Mouse (Mus musculus) 3134 (cell line): ENCODE data around the gene Echdc3.

Source experiments
- DNase-seq: peaks from one replicate; pipeline ENCODE4 v3.0.0-alpha.2; 2011; ENCODE audit warnings: low spot score; ENCODE audit not compliant: insufficient read length; ENCODE audit errors: extremely low read depth

The Echdc3 gene

DNA sequence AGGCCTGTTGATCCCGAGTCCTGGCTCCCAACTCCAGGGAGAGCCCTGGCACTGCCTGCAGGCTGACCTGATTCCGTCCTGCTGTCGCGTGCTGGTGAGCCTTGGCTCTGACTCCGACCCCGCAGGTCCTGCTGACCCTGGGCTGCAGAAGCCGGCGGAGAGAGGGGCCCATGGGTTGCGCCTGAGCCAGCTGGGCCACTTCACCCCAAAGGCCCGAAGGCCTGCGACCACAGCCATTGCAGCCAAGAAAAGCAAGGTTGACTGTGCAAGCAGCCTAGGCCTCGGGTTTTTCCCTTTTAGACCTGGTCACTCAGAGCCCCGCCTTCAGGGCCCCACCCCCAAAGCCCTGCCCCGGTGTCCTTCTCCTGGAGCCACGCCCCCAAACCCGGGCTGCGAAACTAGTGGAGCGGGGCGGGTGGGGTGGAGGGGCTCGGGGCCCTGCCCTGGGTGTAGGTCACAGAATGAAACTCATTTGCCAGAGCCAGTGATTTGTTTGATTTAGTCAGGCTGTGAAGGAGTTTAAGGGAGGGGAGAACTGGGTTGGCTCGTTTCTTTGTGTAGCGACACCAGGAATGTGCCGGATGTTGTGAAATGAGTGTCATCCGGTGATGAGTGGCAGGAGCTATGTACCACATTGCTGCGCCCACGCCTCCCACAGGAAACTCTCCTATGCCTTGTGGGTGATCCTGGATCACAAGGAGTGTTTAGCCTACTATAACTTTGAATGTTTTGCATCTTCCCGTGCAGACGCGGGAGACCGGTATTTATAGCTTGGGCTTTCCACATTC lies at the start of gene Echdc3:
TSS of gene Echdc3 (minus strand) at position 310 of the 788 bp plus-strand sequence.
- DNase-seq, result peak; percentile 94

DNA sequence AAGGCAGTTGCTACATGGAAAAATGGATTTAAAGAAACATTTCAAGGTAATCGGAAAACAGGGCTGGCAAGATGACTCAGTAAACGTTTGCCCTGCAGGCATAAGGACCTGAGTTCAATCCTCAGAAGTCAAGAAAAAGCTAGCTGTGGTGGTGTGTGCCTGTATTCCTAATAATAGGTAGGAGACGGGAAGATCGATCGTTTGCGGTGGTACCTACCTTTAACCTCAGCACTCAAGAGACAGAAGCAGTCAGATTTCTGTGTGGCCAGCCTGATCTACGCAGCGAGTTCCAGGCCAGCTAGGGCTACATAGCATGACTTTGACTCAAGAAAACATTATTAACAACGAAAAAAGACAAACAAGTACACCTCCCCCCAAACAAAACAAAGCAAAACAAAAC lies 48.9 kb upstream of the Echdc3 start:
- DNase-seq, result no peak

GRCm38 (mm10) chr2:6261201-6261672 lies 48.4 kb upstream of the Echdc3 start:
- no peak for DNase-seq

DNA sequence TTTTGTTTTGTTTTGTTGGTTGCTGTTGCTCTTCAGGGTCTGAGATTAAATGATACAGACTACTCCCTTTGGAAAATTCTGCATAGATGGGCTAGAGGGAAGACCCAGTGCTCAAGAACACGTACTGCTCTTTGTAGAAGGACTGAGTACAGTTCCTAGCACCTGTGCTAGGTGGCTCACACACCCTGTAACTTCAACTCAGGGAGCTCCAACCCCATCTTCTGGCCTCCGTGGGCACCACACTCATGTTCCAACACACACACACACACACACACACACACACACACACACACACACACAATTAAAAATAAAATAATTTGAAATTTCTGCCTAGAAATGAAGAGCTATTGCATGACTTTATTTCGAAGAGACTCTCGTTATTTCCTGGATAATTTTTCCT lies 47.8 kb upstream of the Echdc3 start:
- DNase-seq, result no peak

GRCm38 (mm10) chr2:6259182-6259581 lies 46.3 kb upstream of the Echdc3 start:
- no peak for DNase-seq

- DNase-seq, result no peak
These were observed 45.2 kb upstream of the Echdc3 start for GRCm38 (mm10) chr2:6258026-6258425.

DNA sequence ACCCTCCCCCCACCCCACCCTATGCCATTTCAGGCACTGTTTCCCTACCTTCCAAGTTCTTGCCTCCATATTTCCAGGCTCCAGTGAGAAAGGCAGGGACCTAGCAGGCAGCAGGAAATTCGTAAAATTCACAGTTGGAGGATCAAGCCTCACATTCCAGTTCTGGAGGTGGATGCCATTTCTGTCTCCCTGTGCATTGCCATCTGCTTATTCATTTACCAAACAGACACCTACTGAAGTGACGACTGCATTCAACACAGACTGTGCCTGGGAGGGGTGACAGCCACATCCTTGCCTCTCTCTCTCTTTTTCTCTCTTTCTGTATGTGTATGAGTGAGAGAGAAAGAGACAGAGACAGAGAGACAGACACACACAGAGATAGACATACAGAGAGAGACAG lies 44.3 kb upstream of the Echdc3 start:
- DNase-seq, result no peak

DNA sequence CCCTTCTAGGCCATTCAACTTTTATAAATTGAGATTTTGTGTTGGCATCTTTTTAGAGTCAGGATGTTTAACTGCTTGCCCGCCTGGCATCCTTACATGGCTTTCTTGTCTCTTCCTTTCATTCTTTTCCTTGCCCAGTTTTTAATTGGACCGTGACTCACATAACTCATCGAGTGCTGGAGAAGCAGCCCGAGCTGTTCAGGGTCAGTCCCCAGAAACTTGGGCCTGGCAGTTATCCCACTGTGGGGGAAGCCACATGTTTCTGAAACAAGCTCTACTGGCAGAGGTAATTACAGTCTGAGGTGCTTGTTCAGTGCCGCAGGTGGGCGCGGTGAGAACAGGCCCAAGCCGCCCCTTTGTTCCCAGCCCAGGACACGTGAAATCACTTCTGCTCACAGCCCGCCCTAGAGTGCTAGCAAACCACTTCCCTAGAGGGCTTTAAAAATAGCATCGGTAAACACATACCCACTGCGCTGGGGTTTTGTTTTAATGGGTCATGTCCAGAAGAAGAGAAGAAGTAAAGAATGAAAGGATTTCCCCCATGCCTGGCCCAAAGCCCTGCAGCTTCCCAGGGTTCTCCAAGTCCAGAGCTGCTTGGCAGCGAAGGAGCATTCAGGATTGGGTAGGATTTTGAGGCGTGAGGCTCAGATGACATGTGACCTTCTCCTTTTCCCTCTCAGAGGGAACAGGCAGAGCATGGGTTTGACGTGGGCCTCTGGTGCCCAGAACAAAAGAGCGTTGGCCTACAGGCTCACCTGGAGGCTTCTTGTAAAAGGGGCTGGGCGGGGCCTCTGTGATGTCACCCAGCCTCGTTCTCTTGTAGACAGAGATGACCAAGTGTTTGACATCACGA lies 43.4 kb upstream of the Echdc3 start:
- peak; percentile 79 for DNase-seq

DNA sequence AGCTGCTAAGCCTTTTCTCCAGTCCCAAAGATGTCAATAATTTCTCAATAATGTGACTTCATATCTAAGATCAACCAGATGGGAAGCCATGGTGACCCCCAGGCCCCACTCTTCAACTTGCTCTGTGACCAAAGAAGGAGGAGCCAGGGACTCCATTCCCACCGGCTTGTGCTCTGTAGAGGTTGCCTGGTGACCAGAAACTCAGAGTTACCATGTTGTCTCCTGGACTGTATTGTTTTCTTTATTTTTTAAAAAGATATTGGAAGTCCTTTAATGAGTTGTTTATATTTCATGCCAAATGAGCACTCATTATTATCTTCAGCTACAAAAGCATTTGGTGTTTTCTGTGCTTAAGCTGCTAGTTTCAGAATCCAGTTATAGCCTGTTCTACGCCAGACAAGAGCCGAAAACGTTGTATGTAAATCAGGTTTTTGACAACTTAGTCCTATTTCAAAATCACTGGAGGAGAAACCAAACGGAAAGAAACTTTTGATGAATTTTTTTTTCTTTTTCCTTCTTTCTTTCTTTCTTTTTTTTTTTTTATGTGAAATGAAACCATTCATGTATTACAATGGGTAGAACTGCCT lies 42.7 kb upstream of the Echdc3 start:
- no peak for DNase-seq

- no peak for DNase-seq
These were observed 39.7 kb upstream of the Echdc3 start for GRCm38 (mm10) chr2:6252491-6252890.

- no peak for DNase-seq
These were observed 38.3 kb upstream of the Echdc3 start for GRCm38 (mm10) chr2:6251076-6251496.

DNA sequence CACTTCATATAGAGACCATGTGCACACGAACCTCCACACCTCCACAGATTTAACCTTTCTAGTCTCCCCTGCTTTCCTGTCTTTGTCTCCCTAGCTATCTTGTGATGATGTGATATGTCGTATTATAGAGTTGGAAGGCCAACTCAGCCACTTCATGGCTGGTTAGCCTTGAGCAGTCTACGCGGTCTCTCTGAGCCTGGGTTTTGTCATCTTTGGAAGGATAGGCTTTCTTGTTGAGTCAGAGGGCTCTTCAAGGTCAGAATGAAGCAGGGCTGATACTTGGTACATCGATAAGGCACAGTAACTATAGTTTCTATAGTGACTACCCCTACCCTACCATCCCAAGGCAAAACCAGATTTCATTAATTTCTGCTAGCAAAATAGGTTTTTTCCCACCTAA lies 28.6 kb upstream of the Echdc3 start:
- no peak for DNase-seq

GRCm38 (mm10) chr2:6240072-6240471 lies 27.2 kb upstream of the Echdc3 start:
- no peak for DNase-seq

- no peak for DNase-seq
These were observed 26.5 kb upstream of the Echdc3 start for GRCm38 (mm10) chr2:6239333-6239732.

DNA sequence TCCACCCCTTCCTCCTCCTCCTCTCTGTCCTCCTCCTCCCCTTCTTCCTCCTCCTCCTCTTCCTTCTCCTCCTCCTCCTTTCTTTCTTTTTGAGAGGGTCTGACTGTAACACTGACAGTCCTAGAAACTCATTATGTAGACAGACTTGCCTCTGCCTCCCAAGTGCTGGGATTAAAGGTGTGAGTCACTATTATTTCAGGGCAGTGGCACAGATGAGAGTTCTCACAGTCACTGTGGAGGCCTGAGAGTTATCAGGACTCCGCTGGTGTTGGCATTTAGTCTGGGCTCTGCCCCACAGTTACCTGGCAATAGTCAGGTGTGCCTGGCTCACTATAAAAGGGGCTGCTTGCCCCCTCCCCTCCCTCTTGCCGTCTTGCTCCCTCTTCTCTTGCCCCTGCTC lies 25.8 kb upstream of the Echdc3 start:
- peak; percentile 15 for DNase-seq

DNA sequence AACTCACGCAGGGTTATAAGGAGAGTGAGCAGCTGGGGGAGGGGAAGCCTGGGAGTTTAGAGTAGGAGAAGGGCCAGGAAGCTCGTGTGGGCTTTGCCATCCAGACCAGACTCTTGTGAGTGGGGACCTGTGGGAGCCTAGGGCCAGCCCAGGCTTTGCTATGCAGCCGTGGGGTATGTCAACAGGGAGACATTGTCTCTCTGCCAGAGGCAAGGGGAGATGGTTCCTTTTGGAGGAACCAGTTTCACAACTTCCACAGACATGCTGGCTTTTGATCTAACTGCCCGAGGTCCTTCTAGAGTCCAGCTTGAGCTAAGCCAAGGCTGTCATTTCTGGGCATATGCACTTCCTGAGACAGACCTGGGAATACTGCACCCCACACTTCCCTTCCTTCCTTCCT lies 25.4 kb upstream of the Echdc3 start:
- no peak for DNase-seq

GRCm38 (mm10) chr2:6233353-6233752 lies 20.5 kb upstream of the Echdc3 start:
- DNase-seq, result no peak

- DNase-seq, result no peak
These were observed 19.9 kb upstream of the Echdc3 start for GRCm38 (mm10) chr2:6232755-6233154.

- DNase-seq, result no peak
These were observed 18.0 kb upstream of the Echdc3 start for GRCm38 (mm10) chr2:6230865-6231264.

DNA sequence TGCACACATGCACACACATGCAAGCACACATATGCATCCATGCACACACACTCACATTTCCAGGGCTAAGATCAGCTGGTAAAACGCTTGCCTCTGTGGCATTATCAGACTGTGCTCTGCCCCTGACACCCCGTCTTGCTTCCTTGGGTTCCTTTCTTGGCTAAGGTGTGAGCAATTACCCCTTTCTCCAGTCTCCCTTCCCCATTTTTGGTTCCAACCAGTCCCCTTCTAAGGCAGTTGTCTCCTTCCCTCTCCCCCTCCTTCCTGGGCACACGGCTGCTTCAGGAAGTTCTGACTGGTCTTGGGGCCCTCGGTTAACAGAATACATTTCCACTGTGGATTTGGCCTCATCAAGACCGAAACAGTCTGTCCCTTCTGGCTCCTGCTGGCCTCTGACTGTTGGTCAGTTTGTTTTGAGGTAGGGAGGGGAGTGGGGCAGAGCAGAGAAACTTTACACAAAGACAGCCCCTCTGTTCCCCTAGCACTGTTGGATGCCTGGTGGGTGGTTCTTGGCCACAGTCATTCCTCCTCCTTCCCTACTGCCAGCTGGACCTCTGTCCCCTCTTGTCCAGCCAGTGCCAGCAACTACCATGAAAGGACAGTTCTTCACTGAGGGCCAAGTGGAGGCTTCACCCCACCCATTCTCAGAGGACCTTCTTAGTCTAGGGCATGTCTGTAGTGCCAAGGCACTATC lies 16.9 kb upstream of the Echdc3 start:
- no peak for DNase-seq

GRCm38 (mm10) chr2:6227059-6227445 lies 14.2 kb upstream of the Echdc3 start:
- no peak for DNase-seq
